Mouse (Mus musculus): ENCODE results near the gene Mosmo. TPM values are rescaled to one million over a fixed set of nuclear protein-coding genes. Genes with fewer than 3 reads are reported as not detected.
"Not testable (repeated sequence)": the region's sequence is repeated elsewhere in the genome, so short reads cannot be mapped to it uniquely, and the experiment has no call there.

Gene Mosmo
- polyA plus RNA-seq, 1 experiment: 17.4 TPM

- Histone ChIP-seq H3K27me3 (ENCODE audit: control insufficient read depth, insufficient read depth, low read length) (no peaks in the 10 kb centered on the region), H3K4me1 (ENCODE audit: control insufficient read depth, insufficient read depth, insufficient read length) (no peaks in the 10 kb centered on the region), H3K4me3 (ENCODE audit: extremely low read depth, insufficient read depth, insufficient read length) (no peak overlapping the region), H3K36me3 (ENCODE audit: control insufficient read depth, insufficient read depth, low read length) (peaks cover 1% of the 10 kb centered on the region; the same call in 1 of the 2 replicates), H3K27ac (ENCODE audit: insufficient read depth, low read length) (no peak overlapping the region)
- WGBS: 60% methylated on average over 1 of the region's 1 CpGs
- TF ChIP-seq POLR2A (IDR thresholded peaks at IDR 0.05; ENCODE audit: low read depth, low read length) (no peak), CTCF (IDR thresholded peaks at IDR 0.05; ENCODE audit: extremely low read depth, insufficient read depth, insufficient read length, insufficient replicate concordance) (no peak)
- DNase-seq (ENCODE audit: low read depth in 1 of 2, low spot score in 2 of 2): no peak
Observed at GRCm38 (mm10) chr7:120695641-120696040, 18.2 kb downstream of the Mosmo start.

GRCm38 (mm10) chr7:120696331-120696730 lies 18.9 kb downstream of the Mosmo start:
- Histone ChIP-seq H3K36me3 (ENCODE audit: control insufficient read depth, insufficient read depth, low read length) (peaks cover 1% of the 10 kb centered on the region; the same call in 1 of the 2 replicates), H3K27ac (ENCODE audit: insufficient read depth, low read length) (no peak overlapping the region), H3K27me3 (ENCODE audit: control insufficient read depth, insufficient read depth, low read length) (no peaks in the 10 kb centered on the region), H3K4me3 (ENCODE audit: extremely low read depth, insufficient read depth, insufficient read length) (no peak overlapping the region), H3K4me1 (ENCODE audit: control insufficient read depth, insufficient read depth, insufficient read length) (no peaks in the 10 kb centered on the region)
- 100% methylated on average over 2 of the region's 2 CpGs for WGBS
- TF ChIP-seq CTCF (IDR thresholded peaks at IDR 0.05; ENCODE audit: extremely low read depth, insufficient read depth, insufficient read length, insufficient replicate concordance): no peak
- TF ChIP-seq POLR2A (IDR thresholded peaks at IDR 0.05; ENCODE audit: low read depth, low read length): no peak
- no peak for DNase-seq (ENCODE audit: low read depth in 1 of 2, low spot score in 2 of 2)

GRCm38 (mm10) chr7:120699586-120699985 lies 22.2 kb downstream of the Mosmo start:
- no peaks in the 10 kb centered on the region for H3K4me1 ChIP-seq (ENCODE audit: control insufficient read depth, insufficient read depth, insufficient read length)
- no peak for TF ChIP-seq POLR2A (IDR thresholded peaks at IDR 0.05; ENCODE audit: low read depth, low read length)
- no peak for TF ChIP-seq CTCF (IDR thresholded peaks at IDR 0.05; ENCODE audit: extremely low read depth, insufficient read depth, insufficient read length, insufficient replicate concordance)
- H3K27ac ChIP-seq (ENCODE audit: insufficient read depth, low read length): no peak overlapping the region
- H3K27me3 ChIP-seq (ENCODE audit: control insufficient read depth, insufficient read depth, low read length): no peaks in the 10 kb centered on the region
- H3K36me3 ChIP-seq (ENCODE audit: control insufficient read depth, insufficient read depth, low read length): no peaks in the 10 kb centered on the region
- peak in 1 of 2 experiments; percentile 21 for DNase-seq (ENCODE audit: low read depth in 1 of 2, low spot score in 2 of 2)
- no peak overlapping the region for H3K4me3 ChIP-seq (ENCODE audit: extremely low read depth, insufficient read depth, insufficient read length)
- WGBS: 72% methylated on average over 6 of the region's 6 CpGs

GRCm38 (mm10) chr7:120703888-120704287 lies 26.5 kb downstream of the Mosmo start:
- Histone ChIP-seq H3K4me1 (ENCODE audit: control insufficient read depth, insufficient read depth, insufficient read length) (no peaks in the 10 kb centered on the region), H3K27ac (ENCODE audit: insufficient read depth, low read length) (peak overlapping the region; percentile 12; the same call in 1 of the 2 replicates), H3K36me3 (ENCODE audit: control insufficient read depth, insufficient read depth, low read length) (no peaks in the 10 kb centered on the region), H3K27me3 (ENCODE audit: control insufficient read depth, insufficient read depth, low read length) (no peaks in the 10 kb centered on the region), H3K4me3 (ENCODE audit: extremely low read depth, insufficient read depth, insufficient read length) (no peak overlapping the region)
- TF ChIP-seq CTCF (IDR thresholded peaks at IDR 0.05; ENCODE audit: extremely low read depth, insufficient read depth, insufficient read length, insufficient replicate concordance) (no peak), POLR2A (IDR thresholded peaks at IDR 0.05; ENCODE audit: low read depth, low read length) (no peak)
- no peak for DNase-seq (ENCODE audit: low read depth in 1 of 2, low spot score in 2 of 2)
- 47% methylated on average over 3 of the region's 3 CpGs for WGBS

GRCm38 (mm10) chr7:120712071-120712470 lies 34.7 kb downstream of the Mosmo start:
- Histone ChIP-seq H3K27me3 (ENCODE audit: control insufficient read depth, insufficient read depth, low read length) (no peaks in the 10 kb centered on the region), H3K4me3 (ENCODE audit: extremely low read depth, insufficient read depth, insufficient read length) (no peak overlapping the region), H3K4me1 (ENCODE audit: control insufficient read depth, insufficient read depth, insufficient read length) (no peaks in the 10 kb centered on the region), H3K36me3 (ENCODE audit: control insufficient read depth, insufficient read depth, low read length) (no peaks in the 10 kb centered on the region), H3K27ac (ENCODE audit: insufficient read depth, low read length) (no peak overlapping the region)
- TF ChIP-seq POLR2A (IDR thresholded peaks at IDR 0.05; ENCODE audit: low read depth, low read length): no peak
- no peak for TF ChIP-seq CTCF (IDR thresholded peaks at IDR 0.05; ENCODE audit: extremely low read depth, insufficient read depth, insufficient read length, insufficient replicate concordance)
- no peak for DNase-seq (ENCODE audit: low read depth in 1 of 2, low spot score in 2 of 2)
- 93% methylated on average over 2 of the region's 2 CpGs for WGBS

GRCm38 (mm10) chr7:120713225-120713624 lies 35.8 kb downstream of the Mosmo start:
- no peaks in the 10 kb centered on the region for H3K27me3 ChIP-seq (ENCODE audit: control insufficient read depth, insufficient read depth, low read length)
- TF ChIP-seq CTCF (IDR thresholded peaks at IDR 0.05; ENCODE audit: extremely low read depth, insufficient read depth, insufficient read length, insufficient replicate concordance) (no peak), POLR2A (IDR thresholded peaks at IDR 0.05; ENCODE audit: low read depth, low read length) (no peak)
- DNase-seq (ENCODE audit: low read depth in 1 of 2, low spot score in 2 of 2): no peak
- H3K36me3 ChIP-seq (ENCODE audit: control insufficient read depth, insufficient read depth, low read length): no peaks in the 10 kb centered on the region
- no peak overlapping the region for H3K27ac ChIP-seq (ENCODE audit: insufficient read depth, low read length)
- 81% methylated on average over 2 of the region's 2 CpGs for WGBS
- H3K4me1 ChIP-seq (ENCODE audit: control insufficient read depth, insufficient read depth, insufficient read length): no peaks in the 10 kb centered on the region
- H3K4me3 ChIP-seq (ENCODE audit: extremely low read depth, insufficient read depth, insufficient read length): no peak overlapping the region

- 96% methylated on average over 11 of the region's 11 CpGs for WGBS
- H3K4me1 ChIP-seq (ENCODE audit: control insufficient read depth, insufficient read depth, insufficient read length); DNase-seq (ENCODE audit: low read depth in 1 of 2, low spot score in 2 of 2); H3K27me3 ChIP-seq (ENCODE audit: control insufficient read depth, insufficient read depth, low read length); H3K36me3 ChIP-seq (ENCODE audit: control insufficient read depth, insufficient read depth, low read length); H3K4me3 ChIP-seq (ENCODE audit: extremely low read depth, insufficient read depth, insufficient read length); H3K27ac ChIP-seq (ENCODE audit: insufficient read depth, low read length): not testable (repeated sequence)
Observed at GRCm38 (mm10) chr7:120713951-120714350, 36.5 kb downstream of the Mosmo start.
